Mouse (Mus musculus) G1E (cell line): ENCODE measurements at regions not wholly inside any gene's neighbourhood (a gene's known extent, or its start where the extent isn't known, plus 50 kb on each side); places are given as distances from the start of the nearest gene placed in this dataset.

ENCODE experiments used
- CTCF ChIP-seq: IDR thresholded peaks from 2 replicates; pipeline ENCODE4 v1.5.1; 2012; ENCODE audit warnings: low read depth, low read length, inconsistent platforms, mixed read lengths
- GATA1 ChIP-seq: IDR thresholded peaks from 2 replicates; pipeline ENCODE4 v1.6.1; 2012; ENCODE audit warnings: borderline replicate concordance, low read length, inconsistent platforms, mixed read lengths
- TAL1 ChIP-seq: conservative IDR thresholded peaks from 2 replicates; pipeline ENCODE4 v1.6.1; 2012; ENCODE audit warnings: low read depth, low read length, inconsistent platforms, mixed read lengths

GRCm38 (mm10) chr1:154103597-154103923 is 97.4 kb upstream of the Zfp648 start:
- TF ChIP-seq CTCF (no peak), TAL1 (no peak), GATA1 (no peak)
